Mouse (Mus musculus) CH12.LX (cell line): ENCODE measurements at regions not wholly inside any gene's neighbourhood (a gene's known extent, or its start where the extent isn't known, plus 50 kb on each side); places are given as distances from the start of the nearest gene placed in this dataset.

Source experiments
- HCFC1 ChIP-seq: IDR thresholded peaks from 2 replicates; pipeline ENCODE4 v1.6.1; 2012; ENCODE audit warnings: low read depth, mild to moderate bottlenecking, inconsistent platforms, low read length, improper control_type of control experiment
- RAD21 ChIP-seq: IDR thresholded peaks from 2 replicates; pipeline ENCODE4 v1.6.1; 2011; ENCODE audit warnings: low read depth, mild to moderate bottlenecking, low read length, improper control_type of control experiment, moderate library complexity
- SIN3A ChIP-seq: IDR thresholded peaks from 2 replicates; pipeline ENCODE4 v1.6.1; 2012; ENCODE audit warnings: low read length, improper control_type of control experiment, inconsistent platforms

DNA sequence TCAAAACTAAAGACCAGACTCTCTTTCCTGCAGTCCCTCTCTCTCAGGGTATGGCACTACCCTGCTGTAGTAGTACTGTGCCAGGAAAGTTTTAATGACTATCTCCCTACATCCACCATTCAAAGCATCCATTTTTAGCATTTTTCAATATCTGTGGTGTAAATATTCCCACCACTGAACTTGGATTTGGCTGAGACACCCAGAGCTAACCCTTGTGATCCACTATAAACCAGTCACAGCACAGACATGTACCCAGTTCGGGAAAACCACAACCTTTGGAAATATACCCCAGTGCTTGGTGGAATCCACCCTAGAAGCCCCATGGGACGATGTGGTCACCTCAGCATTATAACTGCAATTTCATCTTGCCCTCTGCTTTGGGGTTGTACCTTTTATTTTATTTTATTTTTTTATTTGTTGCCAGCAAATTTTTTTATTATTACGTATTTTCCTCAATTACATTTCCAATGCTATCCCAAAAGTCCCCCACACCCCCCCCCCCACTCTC lies 54.8 kb upstream of the Itm2b start:
- no peak for TF ChIP-seq SIN3A
- TF ChIP-seq HCFC1, result no peak
- TF ChIP-seq RAD21, result no peak
